Mouse (Mus musculus) kidney, adult 11 months (tissue): ENCODE measurements around the gene Cux2.

ENCODE experiments used
- DNase-seq: peaks from one replicate; pipeline ENCODE4 v3.0.0; 2022

The Cux2 gene

DNA sequence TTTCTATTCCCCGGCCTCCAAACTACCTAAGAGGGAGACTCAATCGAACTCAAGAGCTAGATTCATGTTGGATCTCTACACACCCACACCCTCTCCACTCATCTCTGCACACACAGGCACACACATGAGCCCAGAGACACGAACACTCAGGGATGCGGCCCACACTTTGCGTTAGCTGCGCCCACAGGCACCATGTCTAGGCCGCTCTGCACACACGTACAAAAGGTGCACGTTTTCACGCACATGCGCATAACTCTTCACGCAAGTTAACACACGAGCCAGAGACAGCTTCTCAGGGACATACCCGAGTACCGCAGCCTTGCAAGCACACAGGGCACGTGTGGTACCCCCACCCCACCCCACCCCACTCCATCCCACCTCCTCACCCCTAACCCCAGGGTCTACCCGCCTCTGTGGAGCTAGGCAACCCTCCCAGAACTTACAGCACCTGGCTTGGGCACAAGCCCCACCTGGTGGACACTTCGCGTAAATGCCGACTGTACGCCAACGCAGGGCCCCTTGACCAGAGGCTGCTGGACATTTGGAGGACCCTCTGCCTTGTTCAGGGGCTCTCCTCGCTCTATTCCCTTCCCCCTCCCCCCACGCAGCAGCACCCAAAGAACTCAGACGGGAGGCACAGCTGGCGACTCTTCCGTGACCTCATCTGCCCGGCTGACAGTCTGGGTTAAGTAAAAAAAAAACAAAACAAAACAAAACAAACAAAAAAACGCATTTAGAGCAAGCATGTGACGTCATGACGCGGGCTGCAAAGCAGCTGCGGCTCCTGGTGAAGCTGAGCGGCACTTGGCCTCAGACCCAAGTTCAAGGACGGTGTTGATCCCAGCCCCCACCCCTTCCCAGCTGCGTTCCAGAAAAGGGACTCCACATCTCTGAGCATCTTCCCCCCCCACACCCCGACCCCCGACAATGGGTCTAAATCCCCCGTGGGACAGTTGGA is 9.4 kb upstream of the Cux2 start:
- DNase-seq, result no peak

DNA sequence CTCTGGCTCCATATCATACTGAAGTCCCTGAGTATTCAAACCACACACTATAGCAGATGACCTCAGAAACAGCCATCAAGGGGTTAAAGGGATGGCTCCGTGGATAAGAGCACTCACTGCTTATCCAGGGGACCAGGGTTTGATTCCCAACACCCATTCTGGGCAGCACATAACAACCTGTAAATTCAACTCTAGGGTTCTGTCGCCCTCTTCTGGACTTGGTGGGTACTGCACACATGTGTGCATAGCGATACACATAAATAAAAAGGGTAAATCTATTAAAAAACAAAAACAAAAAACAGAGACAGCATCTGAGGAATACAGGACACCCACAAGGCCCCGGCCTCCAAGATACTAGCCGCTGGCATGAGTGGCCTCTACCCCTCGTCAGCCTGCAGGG is 7.7 kb upstream of the Cux2 start:
- DNase-seq, result no peak

DNA sequence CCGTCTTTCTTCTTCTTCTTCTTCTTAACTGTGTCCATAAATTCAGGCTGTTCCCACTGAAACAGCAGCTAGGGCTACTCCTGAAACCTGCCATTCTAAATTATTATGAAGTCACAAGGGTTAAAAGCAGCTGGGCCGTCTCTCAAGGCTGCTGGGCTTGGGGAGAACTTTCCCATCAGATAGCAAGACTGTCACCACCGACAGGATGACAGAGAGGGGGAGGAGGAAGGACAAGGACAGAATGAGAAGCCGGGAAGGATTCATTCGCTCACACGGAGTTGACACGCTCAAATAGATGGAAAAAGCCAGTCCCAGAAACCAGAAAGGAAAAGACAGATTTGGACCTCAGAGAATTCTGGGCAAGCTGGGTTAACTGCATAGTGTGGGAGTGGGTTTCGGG is 6.7 kb upstream of the Cux2 start:
- no peak for DNase-seq

DNA sequence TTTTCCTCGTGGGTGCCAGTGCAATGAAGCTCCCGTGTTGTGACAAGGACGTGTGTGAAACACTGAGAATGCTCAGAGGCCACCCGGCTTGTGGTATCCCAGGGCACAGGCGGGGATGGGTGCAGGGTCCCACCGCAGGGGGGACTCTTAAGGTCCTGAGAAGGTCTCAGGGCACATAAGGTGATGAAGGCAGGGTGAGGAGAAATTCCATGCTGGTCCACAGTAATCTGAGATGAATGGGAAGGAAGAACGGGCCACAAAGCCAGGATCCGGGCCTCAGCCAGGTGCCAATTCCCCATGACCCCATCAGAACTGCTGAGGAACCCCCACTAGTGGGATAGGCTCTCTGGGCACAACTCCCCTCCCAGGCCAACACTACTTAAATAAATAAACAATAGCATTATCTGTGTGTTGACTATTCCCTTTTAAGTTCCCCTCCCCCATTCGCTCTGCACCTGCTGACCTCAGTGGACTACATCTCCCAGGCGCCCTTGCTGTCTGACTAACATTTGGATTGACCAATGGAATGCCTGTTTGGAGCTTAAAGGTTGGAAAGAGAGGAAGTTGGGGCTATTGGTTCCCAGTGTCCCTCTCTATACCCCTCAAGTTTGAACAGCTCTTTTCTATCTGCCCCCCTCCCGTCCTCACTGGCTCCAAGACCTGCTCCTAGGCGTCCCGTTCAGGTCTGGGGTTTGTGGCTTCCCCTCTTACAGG is 4.4 kb upstream of the Cux2 start:
- DNase-seq, result peak; percentile 60

DNA sequence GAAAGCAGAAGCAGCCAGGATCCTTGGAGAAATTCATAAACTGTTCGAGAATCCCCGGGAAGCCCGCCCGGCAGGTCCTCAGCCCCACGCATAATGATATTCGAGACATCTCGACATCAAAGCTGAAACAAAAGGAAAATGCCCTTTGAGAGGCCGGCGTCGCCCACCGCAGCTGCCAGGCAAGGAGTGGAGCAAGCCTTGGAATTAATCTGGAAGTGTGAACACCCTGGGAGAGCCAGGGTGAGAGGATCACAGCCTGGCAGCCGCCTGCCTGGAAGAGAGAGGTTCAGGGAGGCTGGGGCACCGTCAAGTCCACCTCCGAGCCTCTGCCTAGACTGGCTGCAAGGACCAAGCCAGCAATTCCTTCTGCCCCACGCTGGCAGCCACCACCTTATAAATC is 3.7 kb upstream of the Cux2 start:
- DNase-seq, result no peak

DNA sequence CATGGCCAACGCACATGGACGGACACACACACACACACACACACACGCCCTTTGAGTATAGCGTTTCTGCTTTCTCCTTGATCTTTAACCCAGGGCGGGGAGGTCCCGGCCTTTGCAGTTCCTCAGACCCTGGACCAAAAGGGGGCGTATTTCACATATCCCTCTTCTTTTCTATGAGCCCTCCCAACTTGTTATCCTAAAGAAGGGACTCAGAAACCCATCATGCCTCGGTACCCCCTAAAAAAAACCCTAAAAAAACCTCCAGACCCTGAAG is 867 bp upstream of the Cux2 start:
- DNase-seq, result no peak

DNA sequence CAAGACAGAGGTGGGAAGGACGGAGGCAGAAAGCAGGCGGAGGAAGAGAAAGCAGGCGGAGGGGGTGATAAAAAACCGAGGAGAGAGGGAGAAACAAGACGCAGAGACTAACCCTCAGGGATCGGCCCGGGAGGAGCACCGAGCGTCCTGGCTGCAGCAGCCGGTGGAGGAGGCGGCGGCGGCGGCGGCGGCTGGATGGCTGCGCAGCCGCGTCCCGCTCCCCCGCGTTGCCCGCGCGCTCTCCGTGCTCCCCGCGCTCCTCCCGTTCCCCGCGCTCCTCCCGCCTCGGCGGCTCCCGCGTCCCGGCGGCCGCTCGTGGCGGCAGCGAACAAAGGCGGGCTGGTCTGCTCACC is 262 bp downstream of the Cux2 start:
- DNase-seq, result no peak

DNA sequence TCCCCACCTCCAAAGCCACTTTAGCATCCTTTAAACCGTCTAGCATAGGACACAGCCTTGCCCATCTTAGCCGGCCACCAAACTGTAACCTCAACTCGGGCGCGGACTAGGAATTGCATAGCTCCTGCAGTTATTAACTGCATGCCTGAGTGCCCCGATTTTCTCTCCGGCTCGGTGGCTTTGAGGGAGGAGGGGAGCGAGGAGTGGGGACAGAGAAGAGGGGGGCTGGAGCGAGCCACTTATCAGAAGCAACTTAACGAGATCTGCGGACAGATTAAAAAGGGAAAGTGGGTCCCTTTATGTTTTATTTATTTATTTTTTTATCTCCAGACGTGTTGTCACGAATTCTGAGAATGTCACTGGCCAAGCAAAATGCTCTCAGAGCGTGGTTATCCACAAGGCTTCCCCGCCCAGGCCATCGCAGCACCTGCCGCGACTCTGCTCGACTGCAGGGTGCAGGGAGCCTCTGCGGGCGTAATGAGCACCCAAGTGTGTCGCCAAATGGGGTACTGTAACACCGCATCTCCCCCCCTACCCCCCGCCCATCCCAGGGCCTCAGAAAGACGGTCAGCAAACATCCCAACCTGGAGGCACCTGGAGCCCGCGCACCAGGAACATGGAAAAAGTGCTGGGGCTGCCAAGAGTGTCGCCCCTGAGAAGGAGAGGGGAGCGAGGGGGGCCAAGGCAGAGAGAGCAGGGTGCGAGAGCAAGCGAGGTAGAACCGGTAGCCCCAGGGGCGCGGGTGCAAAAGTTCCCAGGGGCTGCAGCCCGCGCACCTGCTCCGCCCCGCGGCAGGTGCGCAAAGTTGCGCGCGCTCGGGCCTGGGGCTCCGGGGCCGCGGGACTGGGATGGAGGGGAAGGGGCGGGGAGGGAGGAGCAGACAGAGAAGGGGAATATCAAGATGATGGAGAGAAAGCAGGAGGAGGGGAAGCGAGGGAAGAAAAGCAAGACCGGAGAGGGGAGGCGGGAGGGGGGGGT is 927 bp downstream of the Cux2 start:
- no peak for DNase-seq

DNA sequence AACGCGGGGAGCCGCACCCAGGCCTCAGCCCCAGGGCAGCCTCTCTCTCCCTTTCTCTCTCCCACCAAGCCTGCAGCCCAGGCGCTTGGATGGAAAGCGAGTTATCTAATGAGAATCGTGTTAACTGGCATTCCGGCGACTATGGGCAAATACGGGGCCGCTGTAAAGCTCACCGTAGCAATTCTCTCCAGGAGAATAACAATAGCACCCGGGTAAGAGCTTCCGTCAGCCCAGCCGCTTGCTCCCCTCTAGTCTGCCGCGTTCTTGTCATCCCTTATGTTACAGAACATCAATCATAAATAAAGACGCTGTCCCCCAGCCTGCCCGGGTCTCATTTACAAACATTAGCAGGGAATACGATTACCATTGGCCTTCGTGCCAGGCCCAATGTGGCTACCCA is 1.6 kb downstream of the Cux2 start:
- no peak for DNase-seq

DNA sequence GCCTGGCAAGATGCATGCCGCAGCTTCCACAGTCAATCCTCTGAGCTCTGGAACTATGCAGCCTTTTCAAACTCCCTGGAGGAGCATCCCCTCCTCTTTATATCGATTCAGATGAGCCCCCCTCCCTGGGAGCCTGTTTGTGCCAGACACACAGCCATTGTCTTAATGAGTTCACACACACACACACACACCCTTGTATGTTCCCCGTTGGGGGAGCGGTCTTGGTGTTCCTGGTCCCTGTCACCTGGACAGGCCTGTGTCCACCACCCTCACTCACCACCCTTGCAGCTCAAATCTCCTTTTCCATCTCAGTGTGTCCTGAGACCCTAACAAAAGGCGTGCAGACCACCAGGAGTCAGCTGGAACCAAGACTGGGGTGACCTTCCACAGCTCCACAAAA is 2.1 kb downstream of the Cux2 start:
- DNase-seq, result no peak

DNA sequence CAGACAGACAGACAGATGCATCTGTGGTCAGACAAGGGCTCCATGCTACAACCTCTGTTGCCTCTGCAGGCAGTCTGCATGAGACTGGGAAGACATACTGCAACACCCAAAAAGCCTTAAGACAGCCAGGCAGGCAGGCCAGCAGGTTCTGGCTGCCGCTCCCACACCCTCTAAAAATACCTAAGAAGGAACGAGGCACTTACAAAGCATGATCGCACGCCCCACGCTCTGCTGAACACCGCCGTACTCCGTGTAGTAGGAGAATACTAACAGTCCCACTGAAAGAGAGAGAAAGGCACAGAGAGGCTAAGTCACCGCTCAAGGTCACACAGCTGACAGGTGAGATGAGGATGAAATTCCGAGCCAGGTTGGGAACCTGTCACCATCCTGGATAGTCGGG is 6.3 kb downstream of the Cux2 start:
- no peak for DNase-seq

DNA sequence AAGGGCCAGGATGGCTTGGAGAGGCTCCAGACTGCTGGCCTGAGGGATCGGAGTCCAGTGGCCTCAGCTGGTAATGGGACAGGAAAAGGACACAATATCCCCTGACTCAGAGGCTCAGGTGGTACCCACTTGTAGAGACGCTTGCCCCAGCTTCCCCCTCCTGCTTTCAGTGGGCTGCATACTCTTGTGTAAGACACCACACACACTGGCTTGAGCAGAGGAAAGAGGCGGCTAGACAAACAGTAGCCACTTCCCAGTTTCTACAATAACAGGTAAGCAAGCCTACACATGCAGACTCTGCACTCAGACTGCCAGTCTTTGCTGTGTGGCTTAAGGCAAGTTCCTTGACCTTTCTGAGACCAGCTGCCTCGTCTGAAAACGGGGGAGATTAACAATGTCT is 14.6 kb downstream of the Cux2 start:
- no peak for DNase-seq

DNA sequence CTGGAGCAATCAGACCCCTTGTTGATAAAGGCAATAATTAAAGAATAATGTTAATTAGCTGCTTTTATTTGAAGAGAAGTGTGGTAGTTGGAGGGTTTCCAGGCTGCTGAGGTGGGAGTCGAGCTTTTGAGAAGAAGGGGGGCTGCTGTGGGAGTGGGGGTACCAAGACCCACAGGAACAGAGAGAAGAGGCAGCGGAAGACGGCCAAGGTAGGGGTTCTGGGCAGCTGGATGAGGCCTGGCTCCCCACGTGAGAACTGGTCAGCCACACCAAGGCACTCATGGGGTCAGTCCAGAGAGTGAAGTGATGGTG is 16.8 kb downstream of the Cux2 start:
- DNase-seq, result no peak

DNA sequence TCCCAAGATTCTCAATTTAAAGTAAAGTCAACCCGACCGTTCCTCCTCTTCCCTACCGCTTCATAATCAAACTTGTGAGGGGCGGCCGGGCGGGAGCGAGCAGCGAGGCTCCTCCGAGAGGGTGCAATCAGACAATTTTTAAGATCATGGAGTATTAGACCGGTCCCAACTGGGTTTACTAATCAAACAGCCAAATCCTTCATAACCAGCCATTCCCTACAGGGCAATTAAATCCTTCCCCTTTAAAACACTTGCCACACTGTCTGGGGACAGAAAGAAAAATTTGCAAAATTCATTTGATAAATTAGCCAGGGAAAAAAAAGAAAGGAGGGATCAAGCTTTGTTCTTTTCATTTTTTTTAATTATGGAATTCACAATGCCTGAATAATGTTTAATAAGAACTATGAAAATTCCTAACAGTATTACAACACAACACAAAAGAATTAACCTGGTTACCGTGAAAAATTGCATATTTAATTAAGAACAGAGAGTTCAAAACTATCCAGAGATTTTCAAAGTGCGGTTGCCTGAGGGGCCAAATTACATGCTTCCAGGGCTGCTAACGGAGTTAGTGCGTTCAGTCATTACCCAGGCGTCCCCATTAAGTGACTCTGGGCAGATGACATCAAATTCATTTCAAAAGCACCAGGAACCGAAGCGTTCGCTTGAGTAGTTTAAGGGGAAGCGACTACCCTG is 17.3 kb downstream of the Cux2 start:
- DNase-seq, result no peak

DNA sequence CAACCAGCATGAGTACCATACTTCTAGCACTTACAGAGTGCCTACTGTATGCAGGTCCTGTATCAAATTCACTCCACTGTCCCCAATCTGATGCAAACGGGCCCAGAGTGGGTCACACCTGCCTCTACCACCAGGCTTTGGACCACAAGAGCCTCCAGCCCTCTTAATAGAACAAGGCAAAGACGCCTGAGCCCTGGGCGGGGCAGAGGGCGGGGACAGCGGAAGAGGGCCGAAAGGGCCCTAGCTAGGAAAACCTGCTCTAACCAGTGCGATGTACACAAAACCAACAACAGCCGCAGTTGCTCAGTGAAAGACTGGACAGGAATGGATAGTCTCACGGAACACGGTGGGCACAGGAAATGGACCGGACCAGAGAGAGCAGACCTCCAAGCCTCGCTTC is 18.8 kb downstream of the Cux2 start:
- no peak for DNase-seq

DNA sequence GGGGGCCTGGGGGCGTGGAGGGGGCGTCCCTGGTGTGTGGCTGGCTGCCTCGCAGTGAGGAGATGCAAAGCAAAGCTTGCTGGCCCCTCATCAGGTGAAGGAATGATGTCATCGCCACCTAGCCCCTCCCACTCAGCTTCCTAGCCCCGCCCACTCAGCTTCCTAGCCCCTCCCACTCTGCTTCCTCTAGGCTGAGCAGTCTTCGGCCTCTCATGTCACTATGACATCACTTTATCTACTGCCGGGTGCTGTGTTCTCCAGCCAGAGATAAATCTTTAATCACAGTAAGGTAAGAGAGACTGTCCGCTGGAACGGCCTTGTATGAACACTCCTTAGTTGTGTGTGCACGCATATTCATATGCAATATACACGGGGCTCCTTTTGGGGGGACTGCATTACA is 19.3 kb downstream of the Cux2 start:
- DNase-seq, result no peak

DNA sequence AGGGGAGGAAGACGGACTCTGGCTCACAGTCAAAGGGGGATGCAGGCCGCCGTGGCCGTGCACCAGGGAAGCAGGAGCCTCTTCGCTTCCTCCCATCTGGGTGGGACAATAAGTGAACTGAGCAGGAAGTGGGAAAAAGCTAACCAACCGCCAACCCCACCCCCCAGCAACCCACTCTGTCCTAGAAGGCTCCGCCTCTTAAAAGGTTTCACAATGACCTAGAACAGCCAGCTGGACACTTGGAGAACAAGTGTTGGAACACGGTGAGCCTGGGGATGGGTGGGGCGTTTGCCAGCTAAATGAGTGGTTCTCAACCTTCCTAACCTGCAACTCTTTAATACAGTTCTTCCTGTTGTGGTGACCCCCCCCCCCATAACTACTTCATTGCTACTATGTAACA is 23.1 kb downstream of the Cux2 start:
- DNase-seq, result no peak

DNA sequence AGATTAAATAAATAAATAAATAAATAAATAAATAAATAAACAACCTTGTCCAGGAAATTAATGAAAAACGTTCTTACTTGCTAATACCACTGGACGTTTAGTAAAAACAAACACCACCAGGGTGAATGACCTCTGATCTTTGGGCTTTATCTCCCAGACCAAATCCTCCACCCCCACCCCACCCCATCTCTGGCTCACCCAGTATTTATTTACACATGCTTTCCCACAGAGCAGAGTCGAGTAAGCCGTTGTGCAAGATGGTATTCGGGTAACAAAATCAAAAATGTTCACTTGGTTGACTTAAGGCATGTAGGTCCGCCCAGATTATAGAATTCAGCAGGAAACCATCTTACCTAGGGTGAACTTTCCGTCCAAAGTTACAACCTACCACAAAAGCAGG is 23.6 kb downstream of the Cux2 start:
- DNase-seq, result no peak

DNA sequence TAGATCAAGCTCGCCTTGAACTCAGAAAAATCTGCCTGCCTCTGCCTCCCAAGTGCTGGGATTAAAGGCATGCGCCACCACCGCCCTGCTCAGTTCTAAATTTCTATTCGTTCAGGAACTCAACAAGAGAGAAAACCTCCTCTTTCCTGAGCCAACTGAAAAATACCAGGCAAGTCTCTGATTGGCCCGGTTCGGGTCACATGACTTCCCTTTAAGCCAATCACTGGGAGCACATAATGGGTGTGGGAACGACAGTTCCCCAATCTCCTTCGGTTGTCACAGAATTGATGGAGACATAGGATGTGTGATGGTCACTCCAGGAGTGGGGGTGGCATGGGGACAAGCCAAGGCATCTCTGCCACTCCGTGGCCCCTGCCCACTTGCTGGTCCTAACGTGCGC is 24.8 kb downstream of the Cux2 start:
- no peak for DNase-seq

DNA sequence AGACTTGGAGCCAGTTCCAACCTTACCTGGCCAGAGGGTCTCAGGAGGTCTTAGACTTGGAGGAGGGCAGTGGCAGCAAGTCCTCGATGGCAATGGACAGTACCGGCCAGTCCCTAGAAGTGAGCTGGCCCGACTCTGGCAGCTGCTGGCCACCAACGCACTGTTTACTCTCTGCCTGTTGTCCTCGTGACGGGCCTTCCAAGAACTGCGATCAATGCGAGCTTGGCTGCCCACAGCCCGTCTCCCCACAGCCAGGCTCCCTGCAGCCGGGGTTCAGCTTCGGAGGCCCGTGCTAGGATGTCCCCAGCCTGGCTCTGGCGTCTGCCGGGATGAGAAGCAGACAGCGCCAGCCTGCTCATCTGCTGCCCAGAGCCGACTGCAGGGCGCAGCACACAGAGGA is 30.6 kb downstream of the Cux2 start:
- DNase-seq, result no peak

DNA sequence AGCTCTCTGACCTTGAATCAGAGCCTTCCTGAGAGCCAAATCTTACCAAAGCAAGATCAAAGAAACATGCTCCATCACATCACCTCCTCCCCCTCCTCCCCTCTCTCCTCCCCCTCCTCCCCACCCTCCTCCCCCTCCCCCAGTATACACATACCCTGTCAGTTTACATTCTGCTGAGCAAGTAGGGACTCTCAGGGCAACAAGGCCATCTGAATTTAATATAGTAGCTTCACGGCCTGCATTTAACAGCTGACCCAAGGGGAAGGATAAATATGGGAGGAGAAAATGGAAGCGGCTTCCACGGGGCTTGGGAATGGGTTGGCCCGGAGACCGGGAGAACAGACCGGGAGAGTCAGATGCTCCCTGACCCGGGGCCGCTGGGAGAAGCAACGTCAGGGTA is 32.1 kb downstream of the Cux2 start:
- DNase-seq, result no peak

DNA sequence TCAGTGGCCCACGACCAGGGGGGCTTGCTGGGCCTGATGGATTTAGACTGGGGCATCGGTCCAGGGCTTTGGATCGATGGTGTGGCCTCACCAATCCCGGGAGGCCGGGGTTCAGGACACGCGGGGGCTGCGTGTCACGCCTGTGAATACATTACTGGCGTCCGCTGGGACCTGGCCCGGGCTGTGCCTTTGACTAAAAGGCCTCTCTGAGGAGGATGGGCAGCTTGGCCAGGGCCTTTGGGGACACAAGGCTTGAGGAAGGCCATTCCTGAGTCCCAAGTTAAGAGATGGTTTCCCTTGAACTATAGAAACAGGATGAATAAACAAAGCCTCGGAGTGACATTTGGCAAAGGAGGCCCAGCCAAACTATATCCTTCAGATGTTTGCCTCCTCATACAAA is 32.6 kb downstream of the Cux2 start:
- DNase-seq, result no peak

DNA sequence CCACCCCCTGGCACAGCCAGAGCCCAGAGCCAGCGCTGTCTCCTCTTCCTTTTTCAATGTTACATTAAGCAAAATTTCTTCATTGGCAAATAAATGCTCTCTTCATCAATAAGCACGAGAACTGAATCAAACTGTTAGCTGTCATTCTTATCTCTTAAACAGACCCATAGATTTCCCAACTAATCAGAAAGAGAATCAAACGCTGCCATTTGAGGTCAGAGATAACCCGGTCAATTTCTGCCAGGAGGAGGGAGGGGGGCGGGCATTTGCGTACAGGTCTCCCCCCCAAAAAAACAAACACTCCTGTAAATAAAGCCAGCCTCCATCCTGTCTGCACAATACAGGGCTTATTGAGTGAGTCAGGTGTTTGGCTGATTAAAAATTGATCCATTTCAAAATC is 33.2 kb downstream of the Cux2 start:
- no peak for DNase-seq
